Mouse (Mus musculus) bone marrow, adult 2 months (tissue): ENCODE results near the gene Ranbp9.

Source experiments
- CTCF ChIP-seq: fragments of 200-500 bp; IDR thresholded peaks from 2 replicates; pipeline ENCODE4 v1.5.1; 2011; ENCODE audit warnings: low read length, control low read depth; ENCODE audit not compliant: control insufficient read depth, insufficient read depth
- POLR2A ChIP-seq: fragments of 200-500 bp; IDR thresholded peaks from 2 replicates; pipeline ENCODE4 v1.6.1; 2011; ENCODE audit warnings: low read depth, mild to moderate bottlenecking, control low read depth, low read length, borderline replicate concordance; ENCODE audit not compliant: control insufficient read depth

GRCm38 (mm10) chr13:43354362-43354761 lies 126.7 kb downstream of the Ranbp9 start:
- TF ChIP-seq CTCF (no peak), POLR2A (no peak)
